Mouse (Mus musculus): Measurements from ENCODE around the gene Brd7.

The Brd7 gene

DNA sequence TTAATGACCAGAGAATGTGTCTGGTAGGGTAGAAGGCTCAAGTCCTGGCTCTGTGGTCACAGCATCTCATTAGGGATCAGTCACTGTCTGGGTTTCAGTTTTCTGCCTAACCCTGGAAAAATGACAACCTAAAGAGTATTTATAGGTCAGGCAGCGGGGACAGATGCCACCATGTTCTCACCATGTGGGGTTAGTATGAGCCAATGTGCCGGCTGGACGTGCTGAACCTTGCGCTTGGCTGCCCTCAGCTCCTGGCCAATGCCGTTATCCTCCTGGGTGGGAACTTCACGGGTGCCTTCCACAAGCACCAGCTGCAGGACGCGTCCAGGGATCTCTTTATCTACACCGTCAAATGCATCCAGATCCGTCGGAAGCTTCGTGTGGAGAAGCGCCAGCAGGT, 51.7 kb downstream of the Brd7 start:
- DNase-seq (ENCODE audit: low read depth, low spot score) = no peak

GRCm38 (mm10) chr8:88309881-88310280, 52.1 kb downstream of the Brd7 start:
- DNase-seq (ENCODE audit: low read depth, low spot score) = no peak

DNA sequence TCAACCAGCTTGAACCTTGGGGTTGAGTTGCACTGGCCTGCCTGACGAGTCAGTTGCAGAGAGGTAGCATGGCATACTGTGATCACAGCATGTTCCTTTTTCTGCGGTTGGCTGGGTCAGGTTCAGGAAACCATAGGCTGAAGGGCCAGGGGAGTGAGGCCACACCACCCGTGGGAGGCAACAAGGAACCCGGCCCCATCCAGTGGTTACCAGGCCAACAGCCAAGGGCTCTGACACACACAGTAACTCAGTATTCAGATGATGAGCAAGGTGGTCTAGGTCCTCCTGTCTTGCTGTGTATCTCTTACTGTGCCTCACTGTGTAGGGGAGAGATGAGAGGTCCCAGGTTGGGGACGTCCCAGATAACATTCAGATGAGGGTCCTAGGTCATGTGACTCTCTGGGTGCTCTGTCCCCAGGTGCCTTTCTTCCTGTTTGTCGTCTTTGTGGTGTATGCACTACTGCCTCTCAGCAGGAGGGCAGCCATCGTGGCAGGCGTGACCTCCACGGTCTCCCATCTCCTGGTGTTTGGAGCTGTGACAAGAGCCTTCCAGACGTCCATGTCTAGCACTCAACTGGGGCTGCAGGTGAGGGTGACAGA, 52.6 kb downstream of the Brd7 start:
- DNase-seq (ENCODE audit: low read depth, low spot score) = no peak

DNA sequence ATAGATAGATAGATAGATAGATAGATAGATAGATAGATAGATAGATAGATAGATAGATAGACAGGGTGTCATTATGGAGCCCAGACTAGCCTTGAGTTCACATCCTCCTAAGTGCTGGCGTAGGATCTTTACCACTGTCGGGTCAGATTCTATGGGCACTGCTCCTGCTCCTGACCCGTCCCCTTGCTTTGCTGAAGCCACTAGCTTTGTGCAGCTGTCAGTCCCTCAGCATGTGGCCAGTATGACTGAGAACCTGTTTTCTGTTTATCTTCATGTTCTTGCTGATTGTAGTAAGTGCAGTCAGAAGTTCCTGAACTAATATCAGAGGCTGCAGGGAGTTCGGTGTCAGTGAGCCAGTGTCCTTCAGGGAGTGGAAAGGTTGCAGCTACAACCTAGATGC, 54.3 kb downstream of the Brd7 start:
- DNase-seq (ENCODE audit: low read depth, low spot score) = no peak

- DNase-seq (ENCODE audit: low read depth, low spot score) = no peak
Observed at GRCm38 (mm10) chr8:88306511-88306910, 55.5 kb downstream of the Brd7 start.

- DNase-seq (ENCODE audit: low read depth, low spot score) = no peak
Observed at GRCm38 (mm10) chr8:88305814-88306213, 56.2 kb downstream of the Brd7 start.

GRCm38 (mm10) chr8:88301589-88302437, 60.2 kb downstream of the Brd7 start:
- DNase-seq (ENCODE audit: low read depth, low spot score) = no peak

DNA sequence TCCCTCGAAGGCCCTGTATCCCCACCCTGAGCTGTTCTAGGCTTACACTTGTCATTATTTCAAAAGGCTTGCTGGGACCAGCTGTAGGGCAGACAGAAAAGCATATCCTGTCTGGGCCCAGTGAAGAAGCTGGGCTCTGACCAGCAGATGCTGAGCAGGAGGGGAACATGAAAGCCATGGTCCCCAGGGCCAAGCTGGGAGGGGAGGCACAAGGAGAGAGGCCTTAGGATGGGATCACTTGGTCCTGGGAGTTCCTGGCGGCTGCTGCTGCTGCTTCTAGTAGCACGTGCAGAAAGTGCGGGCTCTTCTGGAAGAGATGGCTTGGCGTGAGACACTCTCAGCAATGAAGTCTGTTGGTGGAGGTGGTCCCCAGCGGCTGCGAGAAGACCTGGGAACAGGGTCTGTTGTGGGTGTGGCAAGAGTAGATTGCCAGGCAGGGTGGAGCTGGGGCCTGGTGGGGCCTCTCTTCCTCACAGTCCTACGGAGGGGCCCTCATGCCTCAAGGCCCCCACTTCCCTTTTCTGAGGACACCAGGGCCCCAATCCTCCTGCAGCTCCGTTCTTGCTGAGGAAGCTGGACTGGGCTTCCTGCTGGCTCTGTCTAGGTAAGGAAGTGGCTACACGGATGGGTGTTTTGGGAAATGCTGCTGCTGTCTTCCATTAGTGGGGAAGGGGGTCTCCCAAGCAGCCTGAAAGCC, 61.9 kb downstream of the Brd7 start:
- no peak for DNase-seq (ENCODE audit: low read depth, low spot score)

DNA sequence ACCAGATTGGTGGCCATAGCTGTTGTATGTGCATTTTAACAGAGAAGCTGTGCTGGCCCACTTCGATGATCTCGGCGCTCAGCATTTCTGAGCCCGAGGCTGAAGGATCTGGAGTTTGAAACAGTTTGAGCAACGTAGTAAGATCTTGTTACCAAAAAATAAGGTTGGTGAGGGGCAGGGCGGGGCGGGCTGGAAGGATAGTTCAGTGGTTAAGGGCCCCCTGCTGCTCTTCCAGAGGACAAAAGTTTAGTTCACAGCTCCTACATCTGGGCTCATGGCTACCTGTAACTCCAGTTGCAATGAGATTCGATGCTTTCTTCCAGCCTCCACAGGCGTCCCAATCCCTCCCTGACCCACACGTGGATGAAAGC, 63.3 kb downstream of the Brd7 start:
- no peak for DNase-seq (ENCODE audit: low read depth, low spot score)

DNA sequence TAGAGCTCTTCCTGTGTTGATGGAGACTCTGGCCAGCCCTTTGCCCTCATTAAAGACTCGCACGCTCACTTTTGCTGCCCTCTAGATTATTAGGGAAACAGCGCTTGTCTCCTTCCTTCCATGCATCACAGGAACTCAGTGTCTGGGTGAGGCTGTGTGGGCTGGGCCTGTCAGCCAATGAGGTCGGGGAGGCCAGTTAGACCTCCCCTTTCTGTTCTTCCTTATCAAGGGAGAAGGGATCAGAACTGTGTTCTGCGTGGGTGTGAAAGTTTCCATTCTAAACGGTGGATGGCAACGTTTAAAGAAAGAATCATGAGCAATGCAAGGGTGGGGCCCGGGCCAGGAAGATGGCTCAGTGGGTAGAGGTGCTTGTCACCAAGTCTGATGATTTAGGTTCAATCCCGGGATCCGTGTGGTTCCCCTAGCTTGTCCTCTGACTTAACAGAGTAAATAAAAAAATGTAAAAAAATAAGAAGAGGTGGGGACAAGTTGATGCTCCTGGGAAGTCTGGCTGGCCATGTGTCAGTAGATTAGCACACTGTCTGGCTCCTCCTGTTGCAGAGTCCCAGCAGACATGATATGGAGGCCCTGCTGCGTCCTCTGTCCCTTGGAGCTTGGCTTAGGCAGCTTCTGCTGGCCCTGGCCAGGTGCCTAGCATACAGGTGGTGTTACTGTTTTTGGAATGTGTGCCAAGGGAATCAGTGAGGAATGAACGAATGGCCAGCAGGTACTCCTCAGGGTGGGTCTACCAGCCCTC, 63.8 kb downstream of the Brd7 start:
- no peak for DNase-seq (ENCODE audit: low read depth, low spot score)

DNA sequence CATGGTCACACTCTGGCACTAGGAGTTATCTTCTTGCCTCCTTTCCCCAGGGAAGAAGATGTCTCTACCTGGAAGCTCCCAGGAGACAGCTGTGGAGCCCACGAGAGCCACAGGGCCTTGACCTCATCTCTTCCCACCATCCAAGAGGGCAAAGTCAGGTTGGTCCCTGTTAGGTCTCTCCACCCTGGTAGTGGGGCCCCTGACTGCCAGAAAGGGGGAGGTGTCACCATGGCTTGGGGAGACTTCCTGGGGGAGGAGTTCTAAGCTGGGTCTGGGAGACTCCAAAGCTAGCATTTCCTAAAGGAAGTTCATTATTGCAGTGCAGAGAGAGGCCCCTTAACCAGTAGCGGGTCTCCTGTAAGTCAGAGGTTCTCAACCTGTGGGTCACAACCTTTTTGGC, 67.0 kb downstream of the Brd7 start:
- DNase-seq (ENCODE audit: low read depth, low spot score) = no peak

DNA sequence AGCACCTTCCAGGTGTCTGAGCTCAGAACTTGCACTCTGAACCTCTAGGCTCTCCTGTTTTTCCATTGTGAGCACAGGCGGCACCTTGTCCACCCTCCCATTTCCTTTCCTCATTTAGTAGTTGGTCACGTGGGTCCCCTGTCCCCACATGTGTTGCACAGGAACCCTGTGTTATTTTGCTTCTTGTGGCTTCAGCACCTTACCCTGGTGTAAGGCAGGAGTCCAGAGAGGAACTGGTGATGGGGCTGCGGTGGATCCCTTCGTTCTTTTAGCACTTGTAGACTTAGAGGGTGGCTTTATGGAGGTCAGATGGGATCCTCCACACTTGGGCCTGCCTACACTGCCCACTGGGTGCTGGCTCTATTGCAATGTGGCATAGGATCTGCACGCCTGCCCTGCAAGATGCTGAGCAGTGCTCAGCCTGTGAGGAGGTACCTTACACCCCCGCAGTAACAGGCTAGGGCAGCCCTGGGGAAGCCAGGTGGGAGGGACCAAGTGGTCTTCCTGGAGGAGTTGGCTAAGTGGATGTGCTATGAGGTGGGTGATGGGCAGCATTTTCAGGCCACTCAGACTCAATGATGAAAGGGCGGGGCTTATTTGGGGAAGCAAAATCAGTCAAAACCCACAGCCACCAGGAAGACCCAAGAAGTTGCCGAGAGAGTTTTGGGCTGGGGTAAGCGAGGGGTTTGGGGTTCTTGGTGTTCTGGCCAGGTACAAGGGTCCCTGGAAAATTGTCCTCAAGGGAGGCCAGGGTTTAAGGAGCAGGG, 68.2 kb downstream of the Brd7 start:
- DNase-seq (ENCODE audit: low read depth, low spot score) = no peak

- no peak for DNase-seq (ENCODE audit: low read depth, low spot score)
Observed at GRCm38 (mm10) chr8:88292926-88293325, 69.1 kb downstream of the Brd7 start.

DNA sequence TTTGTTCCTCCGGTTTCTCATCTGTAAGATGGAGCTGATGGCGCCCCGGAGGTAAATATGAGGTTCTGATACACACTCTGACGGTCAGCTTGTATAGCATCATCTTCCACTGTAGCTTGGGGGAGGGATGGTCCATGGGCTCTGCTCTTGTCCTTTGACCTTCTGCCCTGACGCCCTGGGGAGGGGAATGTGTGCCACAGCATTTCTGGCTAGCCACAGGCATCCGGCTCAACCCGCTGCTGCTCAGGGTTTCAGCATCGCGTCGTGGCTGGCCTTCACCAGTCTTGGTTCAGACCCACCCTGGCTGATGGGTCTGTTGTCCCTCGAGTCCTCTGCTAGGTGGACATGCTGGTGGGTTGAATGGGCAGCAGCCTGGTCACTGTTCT, 70.7 kb downstream of the Brd7 start:
- no peak for DNase-seq (ENCODE audit: low read depth, low spot score)

DNA sequence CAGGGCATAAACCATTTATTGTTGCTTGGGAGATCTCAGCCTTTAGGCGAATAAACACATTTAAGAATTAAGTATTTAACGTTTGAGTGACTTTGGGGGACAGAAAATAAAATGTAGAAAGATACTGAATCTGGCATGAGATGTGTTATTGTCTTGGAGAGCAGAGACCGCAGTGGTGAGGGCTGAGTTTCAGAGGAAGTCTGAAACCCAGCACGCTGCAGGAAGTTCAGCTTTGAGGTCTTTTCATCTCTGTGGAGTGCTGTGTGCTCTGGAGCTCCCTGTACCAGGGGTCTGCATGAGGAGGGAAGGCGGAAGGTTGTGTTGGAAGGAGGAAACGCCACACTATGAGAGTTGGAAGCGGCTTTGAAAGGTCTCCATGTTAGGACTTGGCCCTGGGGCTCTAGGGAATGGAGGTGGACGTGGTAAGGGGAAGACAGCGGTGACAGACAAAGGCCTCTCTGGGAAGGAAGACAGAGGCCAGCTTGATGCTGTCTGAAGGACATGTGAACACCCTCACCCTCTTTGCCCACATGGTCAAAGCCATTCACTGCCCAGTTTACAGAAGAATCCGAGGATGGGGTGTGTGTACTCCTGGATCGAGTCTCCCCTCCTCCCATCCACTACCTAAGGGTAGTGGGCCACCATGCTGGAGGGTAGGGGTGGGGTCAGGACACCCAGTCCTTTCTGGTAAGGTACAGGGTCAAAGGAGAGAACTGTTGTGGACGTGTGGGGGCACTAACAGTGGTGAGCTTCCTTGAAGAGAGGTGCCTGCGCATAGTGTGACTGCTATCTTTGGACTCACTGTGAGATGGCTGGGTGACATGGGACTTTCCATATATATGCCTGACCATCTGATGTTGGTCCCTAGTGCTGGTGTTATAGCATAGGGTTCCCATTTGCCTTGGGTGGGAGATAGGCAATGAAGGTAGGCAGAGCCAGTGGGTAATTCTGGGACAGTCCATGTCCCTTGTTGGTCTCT, 71.4 kb downstream of the Brd7 start:
- DNase-seq (ENCODE audit: low read depth, low spot score) = no peak

DNA sequence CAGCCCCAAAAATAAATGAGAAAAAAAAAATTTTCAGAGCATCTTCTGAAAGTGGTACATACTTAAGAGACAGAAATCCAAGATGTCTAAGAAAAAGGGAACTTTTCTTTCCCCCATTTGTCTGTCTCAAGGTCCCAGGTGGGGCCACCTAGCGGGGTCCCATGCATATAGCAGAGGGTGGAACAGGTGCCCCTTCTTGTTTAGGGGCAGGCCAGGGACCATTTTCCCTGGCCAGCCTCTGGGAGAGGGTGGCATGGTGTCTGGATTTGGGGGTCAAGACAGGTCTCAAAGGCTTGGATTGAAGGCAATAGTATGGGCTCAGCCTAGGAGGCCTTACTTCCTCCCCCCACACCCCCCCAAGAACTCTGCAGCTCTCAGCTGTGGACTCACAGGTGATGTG, 72.1 kb downstream of the Brd7 start:
- no peak for DNase-seq (ENCODE audit: low read depth, low spot score)

GRCm38 (mm10) chr8:88288622-88289242, 73.3 kb downstream of the Brd7 start:
- DNase-seq (ENCODE audit: low read depth, low spot score) = no peak

DNA sequence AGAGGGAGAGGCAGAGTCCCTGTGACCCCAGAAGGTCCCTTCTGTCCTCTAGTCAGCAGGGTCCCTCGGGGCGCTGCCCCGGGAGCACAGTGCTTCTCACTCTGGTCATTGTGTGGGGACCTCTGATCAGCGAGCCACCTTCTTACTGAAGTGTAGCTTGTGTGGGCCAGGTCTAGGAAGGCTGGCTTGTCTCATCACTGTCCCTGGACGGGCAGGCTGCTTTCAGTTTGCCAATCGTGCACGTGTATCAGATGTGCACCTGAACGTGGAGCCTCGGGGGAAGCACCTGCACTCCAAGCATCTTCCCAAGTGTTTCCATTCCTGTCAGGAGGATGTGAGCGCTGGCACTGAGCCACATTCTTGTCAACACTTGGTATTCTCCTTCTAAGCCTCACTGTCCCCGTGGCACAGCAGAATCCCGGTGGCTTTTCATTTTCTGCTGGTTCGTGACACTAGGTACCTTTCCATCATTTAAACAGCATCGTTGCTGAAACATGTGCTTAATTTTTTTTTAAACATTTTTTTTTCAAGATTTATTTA, 75.5 kb downstream of the Brd7 start:
- no peak for DNase-seq (ENCODE audit: low read depth, low spot score)

All from mesoderm, embryonic 11.5 days (tissue).